Mouse (Mus musculus) C2C12 (cell line): Measurements from ENCODE around the gene Cdc42ep1.

Experiments
- CTCF ChIP-seq: IDR thresholded peaks from one replicate; pipeline ENCODE4 v1.5.1; 2011; ENCODE audit not compliant: control insufficient read depth, insufficient read depth, insufficient read length
- MYOD1 ChIP-seq: IDR thresholded peaks from one replicate; pipeline ENCODE4 v1.6.1; 2011; ENCODE audit warnings: low read depth; ENCODE audit not compliant: control insufficient read depth, insufficient read length
- USF1 ChIP-seq: IDR thresholded peaks from one replicate; pipeline ENCODE4 v1.6.1; 2011; ENCODE audit warnings: low read depth, mild to moderate bottlenecking, control low read depth, moderate library complexity

- TF ChIP-seq CTCF: no peak
- TF ChIP-seq MYOD1: no peak
- TF ChIP-seq USF1: no peak
These were observed 7.1 kb downstream of the Cdc42ep1 start for GRCm38 (mm10) chr15:78849485-78849884.
